Mouse (Mus musculus): Measurements from ENCODE around the gene Icam1. TPM values are rescaled to one million over a fixed set of nuclear protein-coding genes. Genes with fewer than 3 reads are reported as not detected.

The Icam1 gene
- polyA plus RNA-seq, 1 experiment = 0.11 TPM

GRCm38 (mm10) chr9:21028560-21029110, 12.8 kb downstream of the Icam1 start:
- Histone ChIP-seq H3K4me1 (ENCODE audit: control insufficient read depth) (peaks cover 74% of the 10 kb centered on the region), H3K36me3 (ENCODE audit: control insufficient read depth) (peaks cover 36% of the 10 kb centered on the region), H3K27me3 (ENCODE audit: control insufficient read depth) (peaks cover 23% of the 10 kb centered on the region), H3K4me3 (replicated peaks) (peak overlapping the region; percentile 70), H3K9me3 (ENCODE audit: control insufficient read depth, low read length) (no peaks in the 10 kb centered on the region)
- TF ChIP-seq GATA1 (IDR thresholded peaks at IDR 0.05; ENCODE audit: low read length) (no peak), TAL1 (IDR thresholded peaks at IDR 0.05; ENCODE audit: low read length) (no peak)

- Histone ChIP-seq H3K4me1 (ENCODE audit: control insufficient read depth) (peaks cover 79% of the 10 kb centered on the region), H3K4me3 (replicated peaks) (peak within 1 kb of the TSS; percentile 70), H3K9me3 (ENCODE audit: control insufficient read depth, low read length) (peaks cover under 1% of the 10 kb centered on the region; the same call in 1 of the 2 replicates), H3K36me3 (ENCODE audit: control insufficient read depth) (peaks cover 39% of the 10 kb centered on the region), H3K27me3 (ENCODE audit: control insufficient read depth) (peaks cover 31% of the 10 kb centered on the region)
- peak; percentile 93 for TF ChIP-seq GATA1 (IDR thresholded peaks at IDR 0.05; ENCODE audit: low read length)
- peak; percentile 80 for TF ChIP-seq TAL1 (IDR thresholded peaks at IDR 0.05; ENCODE audit: low read length)
Measured at GRCm38 (mm10) chr9:21029291-21030054, 13.7 kb downstream of the Icam1 start, which contains the start of gene Icam4. Gene Icam4, plus strand, starts transcription at chr9:21029373.

DNA sequence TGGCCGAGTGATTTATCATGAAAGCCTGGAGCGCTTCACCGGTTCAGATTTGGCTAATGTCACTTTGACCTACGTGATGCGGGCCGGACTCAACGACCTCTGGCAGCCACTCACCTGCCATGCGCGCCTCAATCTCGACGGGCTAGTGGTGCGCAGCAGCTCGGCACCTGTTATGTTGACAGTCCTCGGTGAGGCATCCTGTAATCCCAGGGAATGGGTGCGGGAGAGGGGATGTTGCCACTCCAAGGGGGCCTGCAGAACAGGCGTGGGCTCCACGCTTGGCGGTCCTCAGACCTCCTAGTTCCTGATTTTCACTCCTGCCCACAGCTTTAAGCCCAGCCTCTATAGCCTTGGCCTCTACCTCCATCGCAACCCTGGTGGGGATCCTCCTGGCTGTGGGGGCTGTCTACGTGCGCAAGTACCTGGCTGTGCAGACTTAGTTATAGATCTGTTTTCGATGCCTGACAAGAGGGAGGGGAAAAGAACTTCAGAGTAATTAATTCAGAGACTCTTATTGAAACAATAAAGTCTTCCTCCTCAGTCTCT, 14.3 kb downstream of the Icam1 start:
- TF ChIP-seq GATA1 (IDR thresholded peaks at IDR 0.05; ENCODE audit: low read length) = no peak
- no peak for TF ChIP-seq TAL1 (IDR thresholded peaks at IDR 0.05; ENCODE audit: low read length)
- peaks cover 86% of the 10 kb centered on the region for H3K4me1 ChIP-seq (ENCODE audit: control insufficient read depth)
- peak overlapping the region; percentile 70 for H3K4me3 ChIP-seq (replicated peaks)
- peaks cover 43% of the 10 kb centered on the region for H3K36me3 ChIP-seq (ENCODE audit: control insufficient read depth)
- peaks cover 3% of the 10 kb centered on the region for H3K9me3 ChIP-seq (ENCODE audit: control insufficient read depth, low read length)
- H3K27me3 ChIP-seq (ENCODE audit: control insufficient read depth) = peaks cover 38% of the 10 kb centered on the region

DNA sequence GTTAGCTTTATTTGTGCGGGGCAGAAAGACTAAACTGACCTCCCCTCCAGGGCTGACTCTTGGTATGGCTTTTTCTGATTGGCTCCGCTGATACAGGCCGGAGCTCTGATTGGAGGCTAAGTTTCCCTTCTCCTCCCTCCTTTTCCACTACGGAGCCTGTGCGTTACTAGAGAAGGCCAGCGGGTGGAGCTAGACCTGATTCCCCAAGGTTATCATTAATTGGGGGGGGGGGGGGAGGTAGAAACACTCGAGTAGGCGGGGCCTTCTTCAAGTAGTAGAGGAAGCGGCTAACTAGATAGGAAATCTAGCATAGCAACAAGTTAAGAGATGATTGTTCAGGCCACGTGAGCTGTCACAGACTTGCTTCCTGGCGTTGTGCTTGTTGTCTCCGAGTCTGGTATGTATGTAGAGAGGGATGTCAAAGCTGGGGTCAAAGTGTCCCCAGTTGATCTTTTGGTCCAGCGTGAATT, 15.0 kb downstream of the Icam1 start:
- peaks cover 86% of the 10 kb centered on the region for H3K4me1 ChIP-seq (ENCODE audit: control insufficient read depth)
- peak overlapping the region; percentile 70 for H3K4me3 ChIP-seq (replicated peaks)
- peaks cover 44% of the 10 kb centered on the region for H3K27me3 ChIP-seq (ENCODE audit: control insufficient read depth)
- H3K36me3 ChIP-seq (ENCODE audit: control insufficient read depth) = peaks cover 46% of the 10 kb centered on the region
- TF ChIP-seq TAL1 (IDR thresholded peaks at IDR 0.05; ENCODE audit: low read length) (no peak), GATA1 (IDR thresholded peaks at IDR 0.05; ENCODE audit: low read length) (peak; percentile 96)
- peaks cover 9% of the 10 kb centered on the region for H3K9me3 ChIP-seq (ENCODE audit: control insufficient read depth, low read length)

DNA sequence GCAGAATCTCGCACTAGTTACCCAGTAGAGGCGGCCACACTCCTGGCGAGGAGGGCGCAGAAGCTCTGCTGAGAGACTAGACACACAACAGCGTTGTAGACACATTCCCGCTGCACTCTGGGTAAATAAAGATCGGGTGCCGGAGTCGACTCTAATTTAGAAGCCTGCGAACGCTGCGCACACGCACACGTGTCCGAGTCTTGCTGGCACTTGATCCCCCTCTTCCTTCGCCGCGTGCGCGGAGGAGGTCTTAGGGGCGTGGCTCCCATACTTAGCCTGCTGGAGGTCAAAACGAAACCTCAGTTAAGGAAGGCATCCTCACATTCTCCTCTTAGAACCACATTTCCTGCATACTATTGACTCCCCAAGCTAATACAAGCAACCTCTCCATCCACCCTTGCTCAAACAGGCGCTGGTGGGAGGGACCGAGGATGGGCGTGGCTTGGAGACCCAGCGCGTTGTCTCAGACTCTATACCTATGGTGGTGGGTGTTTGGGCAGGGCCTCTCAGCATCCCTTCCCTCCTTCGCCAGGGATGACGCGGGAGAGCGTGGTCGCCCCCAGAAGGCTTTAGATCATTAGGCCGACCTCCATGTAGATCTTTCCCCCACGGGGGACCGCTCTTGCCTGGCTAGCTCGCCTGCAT, 15.6 kb downstream of the Icam1 start:
- TF ChIP-seq GATA1 (IDR thresholded peaks at IDR 0.05; ENCODE audit: low read length) (no peak), TAL1 (IDR thresholded peaks at IDR 0.05; ENCODE audit: low read length) (no peak)
- Histone ChIP-seq H3K27me3 (ENCODE audit: control insufficient read depth) (peaks cover 50% of the 10 kb centered on the region), H3K4me1 (ENCODE audit: control insufficient read depth) (peaks cover 84% of the 10 kb centered on the region), H3K36me3 (ENCODE audit: control insufficient read depth) (peaks cover 49% of the 10 kb centered on the region), H3K4me3 (replicated peaks) (peak overlapping the region; percentile 70), H3K9me3 (ENCODE audit: control insufficient read depth, low read length) (peaks cover 13% of the 10 kb centered on the region)

- Histone ChIP-seq H3K4me3 (replicated peaks) (peak within 1 kb of the TSS; percentile 70), H3K36me3 (ENCODE audit: control insufficient read depth) (peaks cover 46% of the 10 kb centered on the region), H3K4me1 (ENCODE audit: control insufficient read depth) (peaks cover 83% of the 10 kb centered on the region), H3K9me3 (ENCODE audit: control insufficient read depth, low read length) (peaks cover 18% of the 10 kb centered on the region), H3K27me3 (ENCODE audit: control insufficient read depth) (peaks cover 56% of the 10 kb centered on the region)
- TF ChIP-seq GATA1 (IDR thresholded peaks at IDR 0.05; ENCODE audit: low read length) (no peak), TAL1 (IDR thresholded peaks at IDR 0.05; ENCODE audit: low read length) (no peak)
Measured at GRCm38 (mm10) chr9:21031896-21032351, 16.1 kb downstream of the Icam1 start, which contains the start of gene Icam5. Gene Icam5, plus strand, starts transcription at chr9:21032073.

DNA sequence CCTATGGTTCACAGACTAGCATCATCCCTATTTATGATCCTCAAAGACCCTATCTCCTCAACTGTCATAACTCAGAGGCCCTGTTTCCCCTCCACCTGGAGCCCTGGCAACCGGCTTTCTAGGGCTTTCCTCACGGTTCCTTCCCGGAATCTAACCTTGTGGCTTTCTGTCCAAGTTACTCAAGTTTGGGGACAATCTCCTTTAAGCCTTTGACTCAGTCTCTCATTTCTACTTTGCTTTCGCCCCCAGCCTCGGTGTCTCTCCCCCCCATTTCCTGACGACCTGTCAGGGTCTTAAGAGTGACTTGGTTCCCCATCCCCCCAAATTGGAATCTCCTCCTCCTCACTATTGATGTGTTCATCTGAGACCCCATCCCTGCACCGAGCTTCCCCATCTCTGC, 16.7 kb downstream of the Icam1 start:
- peaks cover 61% of the 10 kb centered on the region for H3K27me3 ChIP-seq (ENCODE audit: control insufficient read depth)
- peaks cover 83% of the 10 kb centered on the region for H3K4me1 ChIP-seq (ENCODE audit: control insufficient read depth)
- TF ChIP-seq TAL1 (IDR thresholded peaks at IDR 0.05; ENCODE audit: low read length) = no peak

GRCm38 (mm10) chr9:21033136-21033535, 17.4 kb downstream of the Icam1 start:
- H3K4me3 ChIP-seq (replicated peaks) = peak overlapping the region; percentile 70
- TF ChIP-seq GATA1 (IDR thresholded peaks at IDR 0.05; ENCODE audit: low read length) = no peak
- no peak for TF ChIP-seq TAL1 (IDR thresholded peaks at IDR 0.05; ENCODE audit: low read length)
- H3K9me3 ChIP-seq (ENCODE audit: control insufficient read depth, low read length) = peaks cover 24% of the 10 kb centered on the region
- peaks cover 82% of the 10 kb centered on the region for H3K4me1 ChIP-seq (ENCODE audit: control insufficient read depth)
- H3K36me3 ChIP-seq (ENCODE audit: control insufficient read depth) = peaks cover 38% of the 10 kb centered on the region
- H3K27me3 ChIP-seq (ENCODE audit: control insufficient read depth) = peaks cover 68% of the 10 kb centered on the region

More for the DNA sequence above, 16.7 kb downstream of the Icam1 start:
- Histone ChIP-seq H3K36me3 (ENCODE audit: control insufficient read depth) (peaks cover 43% of the 10 kb centered on the region), H3K4me3 (replicated peaks) (peak overlapping the region; percentile 70), H3K9me3 (ENCODE audit: control insufficient read depth, low read length) (peaks cover 20% of the 10 kb centered on the region)

Data from erythroblast, embryonic 14.5 days (primary cell).